Mouse (Mus musculus): ENCODE measurements at regions not wholly inside any gene's neighbourhood (a gene's known extent, or its start where the extent isn't known, plus 50 kb on each side); places are given as distances from the start of the nearest gene placed in this dataset.
A peak's percentile ranks its signal among the peaks of the same experiment; 100 is the strongest.

DNA sequence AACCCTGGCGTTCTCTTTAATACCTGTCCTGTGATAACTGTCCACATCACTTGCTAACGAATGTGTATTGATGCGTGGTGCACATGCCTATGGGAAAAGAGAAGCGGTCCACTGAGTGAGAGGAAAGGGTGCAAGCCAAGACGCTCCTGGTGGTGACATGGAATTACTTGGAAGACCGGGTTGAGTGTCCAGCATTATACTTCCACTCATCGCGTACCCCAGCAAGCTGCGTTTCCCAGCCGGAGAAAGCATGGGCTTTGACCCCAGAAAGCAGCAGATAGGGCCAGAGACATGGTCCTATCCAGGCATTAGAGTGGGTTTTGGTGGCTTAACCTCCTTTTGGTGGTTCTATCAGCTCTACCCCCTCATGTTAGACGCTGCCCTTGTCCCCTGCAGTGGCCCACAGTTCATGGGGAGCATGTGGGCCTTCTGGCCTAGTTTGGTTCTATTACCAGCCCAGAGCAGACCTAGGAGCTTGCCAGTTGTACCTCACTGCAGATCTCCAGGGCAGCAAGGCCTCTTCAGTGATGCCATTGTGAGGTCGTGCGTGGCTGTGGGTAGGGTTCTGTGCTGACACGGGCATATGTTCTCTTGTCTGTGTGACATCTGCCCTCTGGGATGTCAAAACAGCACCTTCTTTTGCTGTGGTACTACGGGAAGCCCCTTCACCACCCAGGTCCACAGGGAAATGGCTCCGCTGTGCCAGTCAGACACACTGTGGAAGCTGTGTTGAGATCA is 903.3 kb upstream of the Car8 start:
- ATAC-seq (ENCODE audit: insufficient read depth), result no peak
- Histone ChIP-seq H3K4me2 (no peak overlapping the region), H3K27ac (ENCODE audit: low read depth) (no peak overlapping the region), H3K4me3 (ENCODE audit: low read depth, low read length) (no peak overlapping the region), H3K27me3 (ENCODE audit: insufficient read depth, low read length) (no peaks in the 10 kb centered on the region), H3K9ac (no peak overlapping the region), H3K9me3 (ENCODE audit: low read depth, low read length) (no peaks in the 10 kb centered on the region), H3K36me3 (ENCODE audit: insufficient read depth) (no peaks in the 10 kb centered on the region), H3K4me1 (ENCODE audit: insufficient read depth) (no peaks in the 10 kb centered on the region)
- no peak for TF ChIP-seq CTCF (IDR thresholded peaks at IDR 0.05; ENCODE audit: low read depth)
- DNase-seq, result no peak
- WGBS, result 89% methylated on average over 16 of the region's 16 CpGs

DNA sequence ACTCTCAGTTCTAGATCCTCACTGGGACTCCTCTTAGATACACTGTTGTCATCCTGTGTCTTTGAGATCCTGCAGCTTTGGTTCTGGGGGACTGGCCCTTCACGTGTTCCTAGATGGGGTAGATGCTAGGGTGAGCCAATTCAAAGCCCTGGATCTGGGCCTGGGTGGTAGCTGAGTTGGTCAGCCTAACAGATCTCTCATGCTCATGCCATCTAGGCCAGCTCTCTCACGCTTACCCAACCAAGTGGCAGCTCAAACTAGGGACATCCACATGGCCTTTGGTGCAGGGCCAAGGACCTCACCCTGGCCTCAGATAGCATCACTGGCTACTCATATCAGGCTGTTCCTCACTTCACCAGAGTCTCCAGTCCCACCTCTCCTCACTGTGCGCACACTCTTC is 901.9 kb upstream of the Car8 start:
- Histone ChIP-seq H3K4me2 (no peak overlapping the region), H3K9me3 (ENCODE audit: low read depth, low read length) (no peaks in the 10 kb centered on the region), H3K9ac (no peak overlapping the region), H3K36me3 (ENCODE audit: insufficient read depth) (no peaks in the 10 kb centered on the region), H3K27me3 (ENCODE audit: insufficient read depth, low read length) (no peaks in the 10 kb centered on the region), H3K27ac (ENCODE audit: low read depth) (no peak overlapping the region), H3K4me3 (ENCODE audit: low read depth, low read length) (no peak overlapping the region), H3K4me1 (ENCODE audit: insufficient read depth) (no peaks in the 10 kb centered on the region)
- no peak for TF ChIP-seq CTCF (IDR thresholded peaks at IDR 0.05; ENCODE audit: low read depth)
- ATAC-seq (ENCODE audit: insufficient read depth), result no peak
- WGBS, result 81% methylated on average over 3 of the region's 3 CpGs
- no peak for DNase-seq

DNA sequence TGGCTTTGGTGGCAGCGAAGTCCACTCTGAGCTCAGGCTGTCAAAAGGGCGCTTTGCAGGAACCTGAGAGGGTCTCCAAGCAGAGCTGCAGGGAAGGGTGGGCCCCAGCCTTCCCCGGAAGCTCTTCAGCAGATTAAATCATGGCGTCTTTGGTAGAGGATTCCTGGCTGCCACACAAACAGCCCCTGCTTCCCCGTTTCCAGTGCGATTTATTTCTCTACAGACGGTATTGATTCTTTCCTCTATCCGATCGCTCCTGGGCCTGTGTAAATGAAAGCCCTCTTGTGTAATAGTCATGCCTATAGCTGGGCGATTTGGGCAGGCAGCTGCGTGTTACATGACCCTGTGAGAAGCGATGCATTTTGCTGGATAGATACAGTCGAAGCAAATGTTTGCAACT is 897.8 kb upstream of the Car8 start:
- no peaks in the 10 kb centered on the region for H3K9me3 ChIP-seq (ENCODE audit: low read depth, low read length)
- ATAC-seq (ENCODE audit: insufficient read depth) (no peak), DNase-seq (no peak)
- H3K36me3 ChIP-seq (ENCODE audit: insufficient read depth), result no peaks in the 10 kb centered on the region
- no peak overlapping the region for H3K4me3 ChIP-seq (ENCODE audit: low read depth, low read length)
- WGBS, result 64% methylated on average over 13 of the region's 13 CpGs
- H3K9ac ChIP-seq, result no peak overlapping the region
- H3K4me2 ChIP-seq, result peak overlapping the region; percentile 67
- no peaks in the 10 kb centered on the region for H3K4me1 ChIP-seq (ENCODE audit: insufficient read depth)
- no peaks in the 10 kb centered on the region for H3K27me3 ChIP-seq (ENCODE audit: insufficient read depth, low read length)
- TF ChIP-seq CTCF (IDR thresholded peaks at IDR 0.05; ENCODE audit: low read depth), result no peak
- H3K27ac ChIP-seq (ENCODE audit: low read depth), result no peak overlapping the region

DNA sequence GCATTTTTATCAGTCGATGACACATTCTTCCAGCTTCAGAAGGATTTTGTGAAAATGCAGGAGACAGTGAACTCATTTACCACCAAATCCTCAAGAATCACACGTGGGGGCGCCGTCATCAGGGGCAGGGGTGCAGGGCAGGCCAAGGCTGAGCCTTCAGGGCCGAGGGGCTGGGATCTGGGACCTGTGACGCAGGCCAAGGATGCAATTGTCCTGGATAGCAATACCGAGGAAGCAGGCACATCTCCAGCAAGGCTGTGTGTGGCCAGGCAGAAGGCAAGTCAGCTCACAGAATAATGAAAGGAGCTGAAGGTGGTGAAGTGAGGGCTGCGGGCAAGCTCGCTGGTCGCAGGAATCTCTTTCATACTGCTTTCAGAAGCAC is 897.3 kb upstream of the Car8 start:
- Histone ChIP-seq H3K27me3 (ENCODE audit: insufficient read depth, low read length) (no peaks in the 10 kb centered on the region), H3K4me1 (ENCODE audit: insufficient read depth) (no peaks in the 10 kb centered on the region), H3K9me3 (ENCODE audit: low read depth, low read length) (no peaks in the 10 kb centered on the region), H3K27ac (ENCODE audit: low read depth) (no peak overlapping the region), H3K9ac (peak overlapping the region; percentile 54), H3K4me2 (peak overlapping the region; percentile 67), H3K4me3 (ENCODE audit: low read depth, low read length) (peak overlapping the region; percentile 27), H3K36me3 (ENCODE audit: insufficient read depth) (no peaks in the 10 kb centered on the region)
- DNase-seq (peak; percentile 49), ATAC-seq (ENCODE audit: insufficient read depth) (peak; percentile 87)
- 16% methylated on average over 10 of the region's 10 CpGs for WGBS
- TF ChIP-seq CTCF (IDR thresholded peaks at IDR 0.05; ENCODE audit: low read depth), result no peak

DNA sequence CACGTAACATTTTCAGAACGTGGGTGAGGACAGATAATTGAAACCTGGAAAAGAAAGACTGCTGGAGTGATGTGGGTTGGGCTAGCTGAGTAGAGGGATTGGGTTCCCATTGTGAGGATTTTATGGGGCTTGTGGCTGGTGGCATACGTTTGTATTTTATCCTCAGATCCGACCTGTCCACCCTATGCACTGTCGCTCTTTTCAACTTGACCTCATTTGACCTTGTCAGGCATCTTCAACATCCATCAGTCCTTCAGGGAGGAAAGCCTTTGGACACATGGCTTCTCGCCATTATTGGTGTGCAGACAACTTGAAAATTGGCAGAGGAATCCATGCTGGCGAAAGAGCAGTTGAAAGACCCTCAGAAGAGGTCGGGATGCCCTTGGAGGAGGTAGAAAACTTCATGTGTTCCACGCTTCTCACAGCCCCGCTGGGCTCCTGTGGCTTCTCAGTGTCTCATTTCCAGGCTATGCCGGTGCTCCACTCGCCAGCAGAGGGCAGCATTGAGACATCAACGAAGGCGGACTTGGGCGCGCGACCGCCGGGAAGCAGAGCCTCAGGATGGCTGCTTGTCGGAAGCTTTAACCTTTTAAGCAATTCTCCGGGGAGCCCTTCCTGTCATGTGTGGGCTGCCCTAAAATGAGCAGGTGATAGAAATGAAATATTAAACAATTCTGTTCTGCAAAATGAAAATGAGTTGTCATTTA is 896.8 kb upstream of the Car8 start:
- H3K27me3 ChIP-seq (ENCODE audit: insufficient read depth, low read length), result no peaks in the 10 kb centered on the region
- peak overlapping the region; percentile 54 for H3K9ac ChIP-seq
- no peak overlapping the region for H3K27ac ChIP-seq (ENCODE audit: low read depth)
- 10% methylated on average over 21 of the region's 21 CpGs for WGBS
- ATAC-seq (ENCODE audit: insufficient read depth), result peak; percentile 92
- H3K9me3 ChIP-seq (ENCODE audit: low read depth, low read length), result no peaks in the 10 kb centered on the region
- H3K4me3 ChIP-seq (ENCODE audit: low read depth, low read length), result peak overlapping the region; percentile 27
- peak; percentile 92 for TF ChIP-seq CTCF (IDR thresholded peaks at IDR 0.05; ENCODE audit: low read depth)
- H3K4me1 ChIP-seq (ENCODE audit: insufficient read depth), result no peaks in the 10 kb centered on the region
- H3K4me2 ChIP-seq, result peak overlapping the region; percentile 67
- no peaks in the 10 kb centered on the region for H3K36me3 ChIP-seq (ENCODE audit: insufficient read depth)
- peak; percentile 98 for DNase-seq

DNA sequence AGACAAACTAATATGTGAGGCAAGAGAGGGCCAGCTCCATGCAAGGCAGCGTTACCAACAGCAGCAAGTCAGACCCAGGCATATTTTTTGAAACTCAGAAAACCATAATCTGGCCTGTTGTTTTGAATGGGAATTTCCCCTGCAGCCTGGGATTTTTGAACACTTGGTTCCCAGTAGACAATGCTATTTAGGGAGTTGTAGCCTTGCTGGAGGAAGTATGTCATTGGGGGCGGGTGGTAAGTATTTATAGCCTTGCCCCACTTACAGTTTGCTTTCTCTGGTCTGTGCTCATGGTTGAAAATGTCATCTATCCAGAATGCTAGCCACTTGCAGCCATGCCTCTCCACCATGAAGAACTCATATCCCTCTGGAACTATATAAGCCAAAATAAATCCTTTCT is 894.9 kb upstream of the Car8 start:
- no peak for ATAC-seq (ENCODE audit: insufficient read depth)
- 89% methylated on average over 2 of the region's 2 CpGs for WGBS
- no peak for TF ChIP-seq CTCF (IDR thresholded peaks at IDR 0.05; ENCODE audit: low read depth)

DNA sequence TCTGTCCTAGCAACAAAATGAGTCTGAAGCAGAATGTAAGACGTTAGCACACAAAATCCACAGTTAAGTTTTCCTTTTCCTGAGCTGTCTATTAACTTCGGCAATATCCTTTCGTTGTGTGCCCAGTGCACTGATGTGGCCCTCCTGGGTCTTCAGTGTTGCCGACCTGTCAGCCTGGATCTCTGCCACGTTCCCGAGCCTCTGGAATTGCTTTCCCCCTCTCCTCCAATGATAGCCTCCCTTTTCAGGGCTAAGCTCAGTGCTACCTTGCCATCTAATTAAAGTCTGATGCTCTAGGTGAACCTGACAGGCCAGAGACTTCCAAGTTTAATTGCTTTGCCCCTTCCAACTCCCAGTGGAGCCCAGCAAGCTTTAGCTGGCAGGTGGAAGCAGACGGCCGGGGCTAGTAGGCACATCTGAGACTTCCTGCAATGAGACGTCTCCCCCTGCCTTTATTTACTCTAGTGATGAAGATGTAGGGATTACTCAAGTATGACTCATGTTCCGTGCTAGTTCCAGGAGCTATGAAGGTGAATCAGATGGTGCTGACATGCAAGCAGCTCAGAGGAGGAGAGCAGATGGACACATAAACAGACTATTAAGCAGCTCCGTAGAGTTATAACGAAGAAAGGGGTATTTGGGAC is 894.3 kb upstream of the Car8 start:
- no peak overlapping the region for H3K27ac ChIP-seq (ENCODE audit: low read depth)
- 55% methylated on average over 12 of the region's 12 CpGs for WGBS
- H3K4me3 ChIP-seq (ENCODE audit: low read depth, low read length), result no peak overlapping the region
- no peak for DNase-seq
- TF ChIP-seq CTCF (IDR thresholded peaks at IDR 0.05; ENCODE audit: low read depth), result no peak
- no peaks in the 10 kb centered on the region for H3K4me1 ChIP-seq (ENCODE audit: insufficient read depth)
- no peaks in the 10 kb centered on the region for H3K9me3 ChIP-seq (ENCODE audit: low read depth, low read length)
- no peak for ATAC-seq (ENCODE audit: insufficient read depth)
- H3K4me2 ChIP-seq, result no peak overlapping the region
- H3K9ac ChIP-seq, result no peak overlapping the region
- H3K36me3 ChIP-seq (ENCODE audit: insufficient read depth), result no peaks in the 10 kb centered on the region
- no peaks in the 10 kb centered on the region for H3K27me3 ChIP-seq (ENCODE audit: insufficient read depth, low read length)

More for the DNA sequence above, 894.9 kb upstream of the Car8 start:
- H3K27ac ChIP-seq (ENCODE audit: low read depth), result no peak overlapping the region
- H3K27me3 ChIP-seq (ENCODE audit: insufficient read depth, low read length), result no peaks in the 10 kb centered on the region
- no peak overlapping the region for H3K4me3 ChIP-seq (ENCODE audit: low read depth, low read length)
- no peak for DNase-seq
- no peak overlapping the region for H3K4me2 ChIP-seq
- no peaks in the 10 kb centered on the region for H3K36me3 ChIP-seq (ENCODE audit: insufficient read depth)
- H3K4me1 ChIP-seq (ENCODE audit: insufficient read depth), result no peaks in the 10 kb centered on the region
- H3K9ac ChIP-seq, result no peak overlapping the region
- H3K9me3 ChIP-seq (ENCODE audit: low read depth, low read length), result no peaks in the 10 kb centered on the region
